Mouse (Mus musculus) lung, postnatal 0 days (tissue): ENCODE data around the gene Cd44. TPM values are rescaled to one million over a fixed set of nuclear protein-coding genes. Genes with fewer than 3 reads are reported as not detected.

Source experiments
- ATAC-seq: fragments of 200-750 bp; cut with Nextera tagmentation; 2 replicates; pipeline ENCODE4 v1.8.0; 2017; ENCODE audit warnings: moderate library complexity
- DNase-seq: peaks from one replicate; pipeline ENCODE4 v3.0.0-alpha.2; 2016; ENCODE audit warnings: low spot score
- H3K27ac ChIP-seq: fragments of 300-500 bp; sonication (generic); 2 replicates; pipeline ENCODE4 v1.5.1; 2014; ENCODE audit warnings: antibody characterized with exemption, mild to moderate bottlenecking, low read length, mixed read lengths
- H3K27me3 ChIP-seq: fragments of 300-500 bp; sonication (generic); replicated peaks from 2 replicates; pipeline ENCODE4 v1.6.1; 2014; ENCODE audit warnings: low read length, mixed read lengths; ENCODE audit not compliant: insufficient read depth
- H3K36me3 ChIP-seq: fragments of 300-500 bp; sonication (generic); 2 replicates; pipeline ENCODE4 v1.6.1; 2014; ENCODE audit warnings: low read length, mixed read lengths; ENCODE audit not compliant: insufficient read depth
- H3K4me1 ChIP-seq: fragments of 300-500 bp; sonication (generic); 2 replicates; pipeline ENCODE4 v1.6.1; 2014; ENCODE audit warnings: antibody characterized with exemption, low read depth, low read length, mixed read lengths; ENCODE audit not compliant: insufficient read depth
- H3K4me2 ChIP-seq: fragments of 300-500 bp; sonication (generic); replicated peaks from 2 replicates; pipeline ENCODE4 v1.6.1; 2014; ENCODE audit warnings: low read depth, mild to moderate bottlenecking, low read length, moderate library complexity, mixed read lengths
- H3K4me3 ChIP-seq: fragments of 300-500 bp; sonication (generic); 2 replicates; pipeline ENCODE4 v1.5.1; 2014; ENCODE audit warnings: low read depth, low read length
- H3K9ac ChIP-seq: fragments of 300-500 bp; sonication (generic); replicated peaks from 2 replicates; pipeline ENCODE4 v1.6.1; 2014; ENCODE audit warnings: low read depth, mild to moderate bottlenecking
- H3K9me3 ChIP-seq: fragments of 300-500 bp; sonication (generic); 2 replicates; pipeline ENCODE4 v1.6.1; 2016; ENCODE audit warnings: low read length, mixed read lengths
- CTCF ChIP-seq: IDR thresholded peaks from 2 replicates; pipeline ENCODE4 v1.5.1; 2016; ENCODE audit warnings: antibody characterized with exemption, mild to moderate bottlenecking
- EP300 ChIP-seq: IDR thresholded peaks from 2 replicates; pipeline ENCODE4 v1.6.1; 2016; ENCODE audit warnings: antibody characterized with exemption, mild to moderate bottlenecking, control low read depth
- WGBS: fragments of 180-500 bp; shearing (Covaris S2); extraction: QIAGEN DNeasy Blood & Tissue Kit; methylation state at CpG from one replicate; pipeline ENCODE4 v1.1.7; 2014; 5-methylcytosine and 5-hydroxymethylcytosine counted together
- polyA plus RNA-seq: library from polyadenylated mRNA; unstranded; fragments of >200 nt; fragmentation: Nextera tagmentation; extraction: Ambion mirVana; gene quantifications from 2 replicates; pipeline ENCODE4 v1.2.1, GENCODE M21; 2015

Gene Cd44
- polyA plus RNA-seq, 1 experiment from 2014 or later, result 44.2 TPM

DNA sequence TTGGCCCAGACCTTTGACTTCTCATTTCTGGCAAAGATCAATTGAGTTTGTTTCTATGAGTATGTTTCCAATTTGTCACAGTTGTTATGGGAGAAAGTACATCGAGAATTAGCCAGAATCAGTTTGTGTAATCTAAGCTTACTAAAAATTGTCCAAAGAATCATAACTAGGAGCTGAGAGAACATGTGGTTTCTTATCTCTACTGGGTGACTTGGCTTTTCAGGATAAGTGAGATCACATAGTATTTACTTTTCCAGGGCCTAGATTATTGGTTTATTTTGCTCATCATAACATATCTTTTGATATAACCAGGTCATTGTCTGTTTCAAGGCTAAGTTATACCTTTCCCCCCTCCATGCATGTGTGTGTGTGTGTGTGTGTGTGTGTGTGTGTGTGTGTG lies 16.8 kb upstream of the Cd44 start:
- ATAC-seq, result no peak
- Histone ChIP-seq H3K27me3 (no peaks in the 10 kb centered on the region), H3K4me3 (no peak overlapping the region), H3K9me3 (no peaks in the 10 kb centered on the region), H3K27ac (no peak overlapping the region), H3K4me2 (no peak overlapping the region), H3K4me1 (no peaks in the 10 kb centered on the region), H3K36me3 (no peaks in the 10 kb centered on the region), H3K9ac (no peak overlapping the region)
- DNase-seq, result no peak
- 57% methylated on average over 1 of the region's 1 CpGs for WGBS
- no peak for TF ChIP-seq CTCF
- TF ChIP-seq EP300, result no peak

DNA sequence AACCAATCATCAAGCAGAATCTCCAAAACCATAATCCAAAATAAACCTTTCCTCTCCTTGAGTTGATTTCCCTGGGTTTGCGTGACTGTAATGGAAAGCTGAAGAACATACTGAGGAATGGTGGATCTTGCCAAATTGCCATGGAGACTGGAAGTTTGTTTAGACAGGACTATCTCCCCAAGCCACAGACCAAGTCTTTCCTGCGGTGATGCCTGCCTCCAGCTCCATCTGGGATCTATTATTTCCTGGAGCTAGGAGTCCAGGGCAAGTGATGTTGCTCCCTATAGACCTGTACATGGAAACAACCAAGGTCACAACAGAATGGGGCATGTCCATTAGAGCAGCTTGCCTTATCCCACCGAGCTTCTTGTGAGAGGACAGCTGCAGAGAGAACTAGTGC lies 15.1 kb upstream of the Cd44 start:
- Histone ChIP-seq H3K9ac (no peak overlapping the region), H3K27ac (no peak overlapping the region), H3K4me3 (no peak overlapping the region), H3K27me3 (no peaks in the 10 kb centered on the region), H3K36me3 (no peaks in the 10 kb centered on the region), H3K4me2 (no peak overlapping the region), H3K4me1 (no peaks in the 10 kb centered on the region), H3K9me3 (no peaks in the 10 kb centered on the region)
- 30% methylated on average over 3 of the region's 3 CpGs for WGBS
- TF ChIP-seq CTCF (no peak), EP300 (no peak)
- DNase-seq, result peak; percentile 37
- ATAC-seq, result peak; percentile 21

DNA sequence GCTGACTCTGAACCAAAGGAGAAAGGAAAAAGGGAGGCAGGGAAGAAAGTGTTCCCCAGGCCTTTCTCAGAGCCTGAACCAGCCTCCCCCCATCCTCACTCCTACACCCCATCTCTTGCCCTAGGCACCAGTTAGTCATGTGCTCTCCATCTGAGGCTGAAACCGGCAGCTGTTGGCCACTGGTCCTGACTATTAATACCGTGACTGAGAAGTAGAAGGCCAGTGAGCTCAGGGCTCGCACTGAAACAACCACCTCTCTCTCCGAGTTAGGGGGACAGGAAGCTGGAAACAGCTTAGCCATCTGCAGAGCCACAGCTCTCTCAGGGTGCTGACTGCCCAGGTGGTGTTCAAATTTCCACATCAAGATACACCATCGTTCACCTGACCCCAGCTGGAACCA lies 13.2 kb upstream of the Cd44 start:
- TF ChIP-seq CTCF (no peak), EP300 (no peak)
- Histone ChIP-seq H3K9me3 (no peaks in the 10 kb centered on the region), H3K9ac (no peak overlapping the region), H3K4me1 (no peaks in the 10 kb centered on the region), H3K4me2 (no peak overlapping the region), H3K4me3 (no peak overlapping the region), H3K27ac (no peak overlapping the region), H3K27me3 (no peaks in the 10 kb centered on the region), H3K36me3 (no peaks in the 10 kb centered on the region)
- ATAC-seq (no peak), DNase-seq (no peak)
- WGBS, result 74% methylated on average over 5 of the region's 5 CpGs

DNA sequence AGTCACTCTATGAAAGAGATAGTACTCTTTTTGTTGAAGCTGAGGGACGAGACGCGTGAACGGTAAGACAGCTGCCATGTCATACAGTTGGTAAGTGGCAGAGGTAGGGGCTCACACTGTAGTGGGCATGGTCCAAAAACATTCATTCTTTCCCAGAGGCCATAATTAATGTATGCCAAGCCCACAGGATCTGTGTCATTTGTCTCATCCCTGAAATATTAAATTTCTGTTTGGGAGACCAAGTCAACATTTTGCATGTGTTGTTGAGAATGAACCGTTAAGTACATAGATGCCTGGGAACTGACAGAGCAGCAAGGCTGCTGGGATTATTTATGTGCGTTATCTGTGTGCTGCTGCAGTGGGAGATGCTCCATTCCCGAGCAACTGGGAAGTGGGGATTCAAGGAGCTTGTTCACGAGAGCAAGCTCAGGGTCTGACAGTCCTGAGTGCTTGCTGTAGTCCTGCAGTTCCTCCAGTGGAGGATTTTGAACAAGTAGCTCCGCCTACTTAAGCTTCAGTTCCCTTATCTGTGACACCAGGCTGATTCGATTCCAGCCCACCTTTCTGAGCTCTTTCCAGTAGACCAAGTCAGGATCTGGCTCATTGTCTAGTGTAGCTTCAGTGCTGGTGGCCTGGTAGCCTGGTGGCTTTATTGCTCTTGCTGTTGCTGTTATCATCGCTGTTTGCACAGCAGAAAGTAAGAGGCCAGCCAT lies 12.5 kb upstream of the Cd44 start:
- WGBS, result 68% methylated on average over 11 of the region's 11 CpGs
- TF ChIP-seq CTCF, result no peak
- TF ChIP-seq EP300, result no peak
- H3K4me3 ChIP-seq, result no peak overlapping the region
- no peak overlapping the region for H3K9ac ChIP-seq
- no peak overlapping the region for H3K4me2 ChIP-seq
- H3K27ac ChIP-seq, result no peak overlapping the region
- no peaks in the 10 kb centered on the region for H3K36me3 ChIP-seq
- no peaks in the 10 kb centered on the region for H3K4me1 ChIP-seq
- H3K9me3 ChIP-seq, result no peaks in the 10 kb centered on the region
- no peaks in the 10 kb centered on the region for H3K27me3 ChIP-seq
- ATAC-seq (no peak), DNase-seq (no peak)

DNA sequence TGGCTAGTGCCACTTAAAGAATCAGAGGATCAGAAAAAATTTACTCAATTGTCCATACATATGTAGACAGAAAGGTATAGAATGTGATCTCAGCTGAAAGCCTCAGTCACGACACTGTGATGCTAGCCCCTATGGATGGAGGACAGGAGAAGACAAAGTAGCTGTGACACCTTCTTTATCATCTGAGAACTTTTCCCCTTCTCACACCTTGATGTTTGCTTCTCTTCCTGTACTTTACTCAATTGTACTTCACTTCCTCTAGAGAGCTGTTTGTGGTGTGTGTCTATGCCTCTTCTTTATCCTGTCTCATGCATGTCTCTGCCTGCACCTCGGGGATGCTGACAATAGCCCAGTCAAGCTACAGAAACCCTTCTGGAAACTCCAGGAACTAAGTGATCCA lies 11.5 kb upstream of the Cd44 start:
- Histone ChIP-seq H3K4me1 (no peaks in the 10 kb centered on the region), H3K9ac (no peak overlapping the region), H3K9me3 (no peaks in the 10 kb centered on the region), H3K36me3 (no peaks in the 10 kb centered on the region), H3K27me3 (no peaks in the 10 kb centered on the region), H3K4me2 (no peak overlapping the region), H3K27ac (no peak overlapping the region), H3K4me3 (no peak overlapping the region)
- TF ChIP-seq EP300, result no peak
- no peak for TF ChIP-seq CTCF
- ATAC-seq, result no peak
- DNase-seq, result no peak
- WGBS, result 41% methylated on average over 2 of the region's 2 CpGs

DNA sequence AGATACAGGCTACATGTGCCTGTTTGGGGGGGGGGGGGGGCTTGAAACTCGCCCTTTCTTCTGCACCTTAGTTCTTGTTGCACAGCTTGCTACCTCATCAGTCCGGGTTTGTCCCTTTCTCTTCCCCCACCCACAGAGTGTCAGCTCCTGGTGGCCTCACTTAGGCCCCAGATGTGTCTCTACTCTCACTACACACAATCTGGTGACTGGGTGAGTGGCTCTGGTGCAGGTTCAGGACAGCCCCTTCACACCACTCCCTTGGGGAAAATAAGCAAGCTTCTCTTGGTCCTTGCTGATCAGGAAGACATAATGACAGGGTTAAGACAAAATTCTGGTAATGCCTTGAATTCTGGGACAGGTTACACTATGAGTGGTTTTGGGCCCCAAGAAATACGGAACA lies 11.0 kb upstream of the Cd44 start:
- TF ChIP-seq CTCF, result no peak
- no peak for TF ChIP-seq EP300

DNA sequence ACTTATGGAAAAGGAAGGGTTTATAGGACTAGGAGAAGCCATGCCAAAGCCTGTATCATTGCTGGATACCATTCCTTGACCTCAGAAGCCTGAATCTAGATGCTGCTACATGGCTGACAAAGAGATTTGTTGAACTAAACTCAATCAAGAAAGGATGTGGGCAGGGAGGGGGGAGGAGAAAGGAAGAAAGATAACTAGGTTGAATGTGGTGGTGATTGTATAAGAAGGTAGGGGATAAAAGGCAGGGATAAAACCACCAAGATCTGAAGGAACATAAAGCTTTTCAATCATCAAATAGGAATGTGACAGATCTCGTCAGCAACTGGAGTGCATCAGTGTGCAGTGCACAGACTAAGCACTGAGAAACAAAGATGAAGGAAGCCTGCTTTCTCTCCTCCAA lies 7.9 kb upstream of the Cd44 start:
- DNase-seq, result no peak
- Histone ChIP-seq H3K4me2 (no peak overlapping the region), H3K27me3 (no peaks in the 10 kb centered on the region), H3K36me3 (no peaks in the 10 kb centered on the region), H3K4me1 (no peaks in the 10 kb centered on the region), H3K27ac (no peak overlapping the region), H3K9ac (no peak overlapping the region), H3K9me3 (no peaks in the 10 kb centered on the region), H3K4me3 (no peak overlapping the region)
- TF ChIP-seq CTCF (no peak), EP300 (no peak)
- ATAC-seq, result no peak
- WGBS, result 77% methylated on average over 1 of the region's 1 CpGs

More for the DNA sequence above, 11.0 kb upstream of the Cd44 start:
- H3K9ac ChIP-seq, result no peak overlapping the region
- H3K27me3 ChIP-seq, result no peaks in the 10 kb centered on the region
- DNase-seq, result no peak
- H3K4me2 ChIP-seq, result no peak overlapping the region
- H3K4me1 ChIP-seq, result no peaks in the 10 kb centered on the region
- no peak overlapping the region for H3K27ac ChIP-seq
- 72% methylated on average over 3 of the region's 3 CpGs for WGBS
- ATAC-seq, result no peak
- H3K4me3 ChIP-seq, result no peak overlapping the region
- H3K36me3 ChIP-seq, result no peaks in the 10 kb centered on the region
- H3K9me3 ChIP-seq, result no peaks in the 10 kb centered on the region
